Mouse (Mus musculus) embryonic fibroblast, embryonic 13.5 days (primary cell): ENCODE results near the gene Cecr2.

Experiments
- CTCF ChIP-seq: IDR thresholded peaks from 2 replicates; pipeline ENCODE4 v1.5.1; 2011; ENCODE audit warnings: mild to moderate bottlenecking, control low read depth, low read length, moderate library complexity, borderline replicate concordance; ENCODE audit not compliant: insufficient read depth
- POLR2A ChIP-seq: IDR thresholded peaks from 2 replicates; pipeline ENCODE4 v1.6.1; 2011; ENCODE audit warnings: low read depth, mild to moderate bottlenecking, control low read depth, low read length, moderate library complexity

GRCm38 (mm10) chr6:120674881-120675280, 8.7 kb downstream of the Cecr2 start:
- no peak for TF ChIP-seq POLR2A
- peak; percentile 24; the same call in 1 of the 2 replicates for TF ChIP-seq CTCF
